9 mouse cellular contexts compared by ENCODE assay signal in the genomic region with DNA sequence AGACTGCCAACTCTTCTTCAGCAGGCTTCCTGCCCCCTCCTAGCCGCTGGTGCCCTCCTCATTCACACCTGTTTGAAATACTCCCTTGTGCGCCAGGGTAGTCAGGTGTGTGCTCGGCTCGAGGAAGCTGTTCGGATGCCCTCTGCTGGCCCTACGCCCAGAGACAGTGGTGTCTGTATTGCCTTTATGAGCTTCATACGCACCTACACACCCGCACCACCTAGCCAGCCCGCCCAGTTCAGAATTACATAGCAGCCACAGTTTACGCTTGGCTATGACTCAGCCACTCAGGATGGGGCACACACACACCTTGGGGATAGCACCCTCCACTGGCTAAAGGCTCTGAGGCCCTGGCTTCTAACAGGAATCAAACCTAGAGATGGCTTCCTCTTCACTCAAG. TPM values are rescaled to one million over a fixed set of nuclear protein-coding genes. Genes with fewer than 3 reads are reported as not detected.
DNase-seq lines count a peak whose midpoint lies in the region; ATAC-seq and TF ChIP-seq lines count a peak whose summit lies in the region.
"Had no signal": no experiment of that assay in that cellular context is flagged by ENCODE, and none has a peak within 500 bp of the region (broad histone marks: within the 10 kb centered on the region; RNA-seq: fewer than 3 reads in every experiment).

No protein-coding gene starts in this region.

- no peak overlapping the region for H3K9ac ChIP-seq in hindbrain, embryonic 15.5 days
- H3K9ac ChIP-seq: limb, embryonic 15.5 days had no signal

- no peak for DNase-seq in hindbrain, embryonic 10.5 days (ENCODE audit: low spot score)
- DNase-seq in R1 (ENCODE audit: low read depth, low spot score): peak; percentile 59
- DNase-seq in kidney, adult 2 months: peak; percentile 76
- peak; percentile 46 for DNase-seq in lung, postnatal 10 days
- DNase-seq in thymus, postnatal 14 days: peak; percentile 76
- no peak for DNase-seq in layer of hippocampus, postnatal 25 days (ENCODE audit: extremely low spot score in 1 of 2, low spot score in 1 of 2)
- DNase-seq in left cerebral cortex, adult 9 months (ENCODE audit: low spot score in 2 of 2): no peak

- H3K4me1 ChIP-seq in hindbrain, embryonic 15.5 days (replicated peaks): no peaks in the 10 kb centered on the region
- H3K4me1 ChIP-seq in hindbrain, embryonic 10.5 days (replicated peaks): peaks cover 4% of the 10 kb centered on the region; the same call in 1 of the 2 replicates
- no peaks in the 10 kb centered on the region for H3K4me1 ChIP-seq in kidney, adult 2 months (ENCODE audit: control insufficient read depth, insufficient read depth, low read length)

- no peak; the same call in 1 of the 2 replicates for TF ChIP-seq CTCF in kidney, adult 2 months (conservative IDR thresholded peaks at IDR 0.05; ENCODE audit: insufficient read depth, insufficient read length, low read depth, low read length)

- no peaks in the 10 kb centered on the region for H3K27me3 ChIP-seq in hindbrain, embryonic 15.5 days
- no peaks in the 10 kb centered on the region for H3K27me3 ChIP-seq in hindbrain, embryonic 10.5 days (ENCODE audit: insufficient read depth, poor library complexity, severe bottlenecking)
- H3K27me3 ChIP-seq in kidney, adult 2 months (replicated peaks; ENCODE audit: control insufficient read depth, insufficient read depth, low read length): no peaks in the 10 kb centered on the region
- H3K27me3 ChIP-seq: limb, embryonic 15.5 days had no signal

- no peaks in the 10 kb centered on the region for H3K36me3 ChIP-seq in hindbrain, embryonic 15.5 days
- no peaks in the 10 kb centered on the region for H3K36me3 ChIP-seq in hindbrain, embryonic 10.5 days
- no peaks in the 10 kb centered on the region for H3K36me3 ChIP-seq in kidney, adult 2 months (ENCODE audit: control insufficient read depth, insufficient read depth, low read length)
- H3K36me3 ChIP-seq: limb, embryonic 15.5 days had no signal

- no peak for TF ChIP-seq POLR2A in kidney, adult 2 months (IDR thresholded peaks at IDR 0.05; ENCODE audit: low read depth, low read length)

- H3K4me3 ChIP-seq in hindbrain, embryonic 15.5 days: no peak overlapping the region
- H3K4me3 ChIP-seq in hindbrain, embryonic 10.5 days: no peak overlapping the region
- no peak overlapping the region for H3K4me3 ChIP-seq in kidney, adult 2 months (ENCODE audit: insufficient read depth, low read depth, low read length)
- H3K4me3 ChIP-seq: limb, embryonic 15.5 days had no signal

- no peak for ATAC-seq in hindbrain, embryonic 15.5 days (ENCODE audit: low FRiP score, low read depth)

- no peak overlapping the region for H3K27ac ChIP-seq in hindbrain, embryonic 15.5 days (replicated peaks)
- H3K27ac ChIP-seq in hindbrain, embryonic 10.5 days: no peak overlapping the region
- no peak overlapping the region for H3K27ac ChIP-seq in kidney, adult 2 months (ENCODE audit: insufficient read depth, low read depth, low read length)
- H3K27ac ChIP-seq: limb, embryonic 15.5 days had no signal

- peak overlapping the region; percentile 8; the same call in 1 of the 2 replicates for H3K4me2 ChIP-seq in hindbrain, embryonic 15.5 days
- H3K4me2 ChIP-seq: limb, embryonic 15.5 days had no signal

- 47% methylated on average over 10 of the region's 10 CpGs for WGBS in hindbrain, embryonic 15.5 days
- WGBS in hindbrain, embryonic 10.5 days: 47% methylated on average over 10 of the region's 10 CpGs
- WGBS in kidney, adult 2 months: 24% methylated on average over 10 of the region's 10 CpGs

- no peaks in the 10 kb centered on the region for H3K9me3 ChIP-seq in hindbrain, embryonic 15.5 days
- no peaks in the 10 kb centered on the region for H3K9me3 ChIP-seq in hindbrain, embryonic 10.5 days
- H3K9me3 ChIP-seq: limb, embryonic 15.5 days had no signal

RNA-seq across cellular contexts. Expression of gene Sars, which starts 13.9 kb away (rescaled TPM):
- 197 and 219 TPM in 2 replicates for polyA plus RNA-seq in hindbrain, embryonic 15.5 days (2015; fragmentation: Nextera tagmentation; extraction: Ambion mirVana)
- polyA plus RNA-seq in hindbrain, embryonic 10.5 days (2016; fragmentation: Nextera tagmentation; extraction: Ambion mirVana): 161 and 177 TPM in 2 replicates
- 49.2 and 58.8 TPM in 2 replicates for polyA plus RNA-seq in kidney, adult 2 months (2012; rRNA removed)
- 100 to 1,000 TPM; 187 to 207 TPM for total RNA-seq in layer of hippocampus, postnatal 25 days (2021)

RNA-seq across cellular contexts. Expression of gene Celsr2, which starts 43.5 kb away (rescaled TPM):
- polyA plus RNA-seq in hindbrain, embryonic 15.5 days (2015; fragmentation: Nextera tagmentation; extraction: Ambion mirVana): 43.1 and 44.9 TPM in 2 replicates
- polyA plus RNA-seq in hindbrain, embryonic 10.5 days (2016; fragmentation: Nextera tagmentation; extraction: Ambion mirVana): 58.1 and 79.1 TPM in 2 replicates
- 60.5 and 67.4 TPM in 2 replicates for polyA plus RNA-seq in kidney, adult 2 months (2012; rRNA removed)
- 100 to 1,000 TPM; 172 to 199 TPM for total RNA-seq in layer of hippocampus, postnatal 25 days (2021)

Comparison
In these comparisons a context has a peak if more than half of its experiments do, and no peak if none do; other contexts are left out.
1. DNase-seq: peak in R1 (single experiment), kidney, adult 2 months (single experiment), lung, postnatal 10 days (single experiment) and thymus, postnatal 14 days (single experiment); none in hindbrain, embryonic 10.5 days (single experiment), layer of hippocampus, postnatal 25 days (0 of 2) and left cerebral cortex, adult 9 months (0 of 2).